Mouse (Mus musculus): ENCODE data around the gene Olfr654. TPM values are rescaled to one million over a fixed set of nuclear protein-coding genes. Genes with fewer than 3 reads are reported as not detected.

Gene Olfr654
- not detected in 2 replicates for polyA plus RNA-seq (2012)

DNA sequence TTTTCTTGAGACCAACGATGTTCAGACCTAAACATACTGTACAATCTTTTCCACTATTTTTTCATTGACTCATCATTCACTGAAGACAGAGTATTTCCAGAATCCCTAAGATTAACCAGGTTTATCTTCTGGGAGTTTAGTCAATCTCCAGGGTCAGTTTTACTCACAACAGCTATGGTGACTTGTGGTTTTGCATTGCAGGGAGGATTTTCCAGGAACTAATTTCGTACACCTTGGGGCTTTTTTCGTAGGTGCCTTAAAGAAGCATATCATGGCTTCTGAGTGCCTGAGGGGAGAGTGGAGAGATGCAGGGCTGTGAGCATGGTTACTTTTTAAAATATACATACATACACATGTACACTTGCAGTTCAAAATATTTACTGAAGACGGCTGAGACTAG is at the start of gene Olfr654:
TSS of gene Olfr654 (plus strand) at position 301 of the 400 bp plus-strand sequence.

GRCm38 (mm10) chr7:104549833-104550232 is 37.0 kb upstream of the Olfr654 start, which contains the start of gene Olfr651:
Gene Olfr651, plus strand, starts transcription at chr7:104550133.

DNA sequence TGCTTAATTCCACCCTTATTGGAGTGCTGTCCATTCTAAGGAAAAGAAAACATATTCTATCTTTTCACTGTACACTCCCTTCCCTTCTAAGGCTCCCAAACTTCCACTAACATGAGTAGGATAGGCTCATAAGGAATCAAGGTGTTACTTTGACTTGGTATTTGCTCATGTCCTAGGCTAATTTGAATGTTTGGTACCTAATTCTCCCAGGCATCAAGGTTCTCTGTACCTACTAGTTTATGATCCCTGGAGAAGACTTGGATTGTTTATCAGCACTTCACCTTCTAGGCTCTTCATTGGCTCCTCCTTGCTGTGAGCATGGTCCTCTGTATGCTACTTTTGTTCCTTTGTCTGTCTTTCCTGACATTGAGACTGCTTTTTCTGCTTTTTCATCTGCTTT is 26.2 kb upstream of the Olfr654 start, which contains the start of gene Olfr652:
TSS of gene Olfr652 (plus strand) at position 301 of the 400 bp plus-strand sequence.

DNA sequence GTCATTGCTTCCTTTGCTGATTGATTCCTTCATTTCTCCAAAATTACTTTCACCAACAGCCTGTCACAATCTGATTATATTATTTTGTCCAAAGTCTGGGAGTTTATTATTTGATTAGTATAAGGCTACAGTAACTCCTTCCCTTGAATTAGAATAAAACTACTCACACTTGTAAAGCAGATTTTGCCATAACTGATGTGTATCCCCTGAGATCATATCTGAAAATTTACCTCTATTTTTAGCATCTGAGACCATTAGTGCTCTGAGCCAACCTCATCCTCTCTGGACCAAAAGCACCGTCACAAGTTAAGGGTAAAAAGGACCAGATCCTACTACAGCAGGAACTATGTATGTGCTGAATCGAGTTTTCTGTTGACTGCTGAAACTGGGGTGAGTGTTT is 9.8 kb upstream of the Olfr654 start, which contains the start of gene Olfr653:
TSS of gene Olfr653 (plus strand) at position 301 of the 400 bp plus-strand sequence.

DNA sequence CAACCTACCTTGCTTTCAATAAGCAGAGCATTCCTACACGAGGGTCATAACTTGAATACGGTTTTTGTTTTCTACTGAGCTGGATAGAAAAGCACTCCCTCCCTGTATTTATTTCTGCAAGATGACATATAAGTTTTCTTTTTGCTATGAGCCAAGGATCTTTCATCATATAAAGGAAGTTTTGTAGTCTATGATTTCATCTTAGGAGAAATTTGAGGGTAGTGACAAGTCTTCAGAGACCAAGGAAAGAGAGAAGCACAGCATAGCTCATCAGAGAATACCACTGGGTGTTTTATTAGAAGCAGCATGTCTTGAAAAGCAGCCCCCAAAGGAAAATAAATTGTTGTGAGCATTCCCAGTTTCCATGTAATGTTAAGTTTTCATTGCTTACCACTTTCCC is 14.9 kb downstream of the Olfr654 start, which contains the start of gene Olfr655:
TSS of gene Olfr655 (minus strand) at position 101 of the 400 bp plus-strand sequence.

GRCm38 (mm10) chr7:104613655-104614054 is 26.8 kb downstream of the Olfr654 start, which contains the start of gene Olfr656:
Gene Olfr656, plus strand, starts transcription at chr7:104613955.

GRCm38 (mm10) chr7:104624494-104624893 is 37.7 kb downstream of the Olfr654 start, which contains the start of gene Olfr657:
Gene Olfr657, plus strand, starts transcription at chr7:104624794.

Other genes starting within 250 kb of the Olfr654 start
- 0.45 and 0.74 TPM in 2 replicates for gene Trim12c, start 233.7 kb upstream of the Olfr654 start, polyA plus RNA-seq (2012)
- gene Trim30b, start 217.1 kb upstream of the Olfr654 start, polyA plus RNA-seq (2012) = 0.12 TPM in 1 of 2 replicates, not detected in the other
- not detected in 2 replicates for gene Trim30c, start 186.2 kb upstream of the Olfr654 start, polyA plus RNA-seq (2012)
- 1.5 and 5.2 TPM in 2 replicates for gene Trim30a, start 121.8 kb upstream of the Olfr654 start, polyA plus RNA-seq (2012)
- 0.48 and 0.60 TPM in 2 replicates for gene Trim30d, start 79.2 kb upstream of the Olfr654 start, polyA plus RNA-seq (2012)
- not detected in 2 replicates for gene Olfr651, start 36.9 kb upstream of the Olfr654 start, polyA plus RNA-seq (2012)
- gene Olfr652, start 26.1 kb upstream of the Olfr654 start, polyA plus RNA-seq (2012) = not detected in 2 replicates
- not detected in 2 replicates for gene Olfr653, start 9.7 kb upstream of the Olfr654 start, polyA plus RNA-seq (2012)
- not detected in 2 replicates for gene Olfr655, start 14.8 kb downstream of the Olfr654 start, polyA plus RNA-seq (2012)
- not detected in 2 replicates for gene Olfr656, start 26.9 kb downstream of the Olfr654 start, polyA plus RNA-seq (2012)
- gene Olfr657, start 37.8 kb downstream of the Olfr654 start, polyA plus RNA-seq (2012) = not detected in 2 replicates
- gene Olfr658, start 60.3 kb downstream of the Olfr654 start, polyA plus RNA-seq (2012) = not detected in 2 replicates
- gene Olfr659, start 79.7 kb downstream of the Olfr654 start, polyA plus RNA-seq (2012) = 0.01 TPM in 1 of 2 replicates, not detected in the other
- gene Olfr661, start 99.5 kb downstream of the Olfr654 start, polyA plus RNA-seq (2012) = not detected in 2 replicates
- gene Usp17le, start 190.4 kb downstream of the Olfr654 start, polyA plus RNA-seq (2012) = not detected in 2 replicates

Data from megakaryocyte-erythroid progenitor cell, adult 5 weeks (primary cell).